Mouse (Mus musculus): Measurements from ENCODE around the gene Ddx60.

Gene Ddx60

GRCm38 (mm10) chr8:61985703-61986475 lies 58.0 kb downstream of the Ddx60 start:
- no peak for DNase-seq (ENCODE audit: low read depth)

- DNase-seq (ENCODE audit: low read depth): no peak
Observed at GRCm38 (mm10) chr8:61989464-61989863, 61.6 kb downstream of the Ddx60 start.

GRCm38 (mm10) chr8:61992796-61993195 lies 64.9 kb downstream of the Ddx60 start:
- no peak for DNase-seq (ENCODE audit: low read depth)

DNA sequence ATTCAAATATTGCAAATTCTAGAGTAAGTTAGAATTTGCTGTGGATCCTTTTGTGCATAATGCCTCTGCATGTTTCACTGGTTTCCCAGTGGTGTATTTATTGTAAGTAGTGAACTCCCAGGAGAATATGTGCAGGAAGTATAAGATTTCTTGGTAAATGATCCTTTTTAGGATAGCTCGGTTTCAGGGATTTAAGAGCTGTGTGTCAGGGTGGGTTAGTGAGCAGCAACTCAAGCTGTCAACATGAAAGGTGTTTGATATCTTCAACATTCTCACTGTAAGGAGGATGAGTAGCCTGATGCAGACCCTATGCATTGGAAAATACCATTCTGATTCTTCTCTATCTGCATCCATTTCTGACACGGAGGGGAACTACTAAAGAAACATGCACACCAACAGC lies 69.2 kb downstream of the Ddx60 start:
- no peak for DNase-seq (ENCODE audit: low read depth)

DNA sequence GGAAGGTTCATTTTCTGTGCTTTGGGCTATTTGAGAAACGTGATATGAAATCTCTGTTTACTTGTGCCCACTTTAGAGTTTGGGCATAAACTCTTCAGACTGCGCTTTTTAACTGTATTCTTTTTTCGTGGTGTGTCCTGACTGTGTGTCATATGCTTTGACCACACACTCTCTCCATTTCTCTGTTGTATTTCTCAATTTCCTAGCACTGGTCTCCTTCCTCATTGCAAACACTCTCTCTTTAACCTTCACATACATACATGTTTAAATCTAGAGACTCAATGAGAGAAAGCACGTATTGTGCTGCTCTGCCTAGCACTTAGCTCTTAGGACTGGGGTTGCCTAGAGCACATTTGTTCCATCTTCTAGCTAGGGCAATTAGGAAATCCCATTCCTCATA lies 86.3 kb downstream of the Ddx60 start:
- no peak for DNase-seq (ENCODE audit: low read depth)

DNA sequence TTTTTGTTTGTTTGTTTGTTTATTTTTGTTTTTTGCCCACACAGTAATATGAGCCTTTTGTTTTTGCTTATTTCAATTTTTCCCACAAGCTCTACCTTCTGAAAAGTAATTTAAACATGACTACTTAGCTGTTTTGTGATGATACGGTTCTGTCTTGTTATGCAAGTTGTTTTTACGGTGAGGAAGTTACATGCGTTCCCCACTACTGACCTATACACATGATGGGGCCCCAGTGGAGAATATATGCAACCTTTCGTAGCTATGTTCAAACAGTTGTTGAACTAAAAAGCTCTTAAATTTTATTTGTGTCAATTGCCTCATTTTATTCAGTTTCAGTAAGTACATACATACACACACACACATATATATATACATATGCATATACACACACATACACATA lies 86.7 kb downstream of the Ddx60 start:
- DNase-seq (ENCODE audit: low read depth): no peak

DNA sequence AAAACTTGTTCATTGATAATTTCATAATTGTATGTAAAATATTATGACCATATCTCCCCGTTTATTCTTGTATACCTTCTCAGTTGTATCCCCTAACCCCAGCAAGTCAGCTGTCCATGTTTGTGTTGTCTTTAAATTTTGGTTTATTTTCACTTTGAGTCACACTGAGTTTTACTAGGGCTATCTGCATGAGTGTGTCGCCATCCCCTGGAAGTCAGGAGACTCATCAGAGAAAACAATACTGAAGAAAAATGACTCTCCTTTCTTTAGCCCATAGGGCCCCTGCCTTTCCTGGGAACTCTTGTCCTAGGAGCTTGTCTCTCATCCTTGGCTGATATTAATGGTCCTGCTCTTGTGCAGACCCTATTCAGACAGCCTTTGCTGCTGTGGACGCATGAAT lies 106.5 kb downstream of the Ddx60 start:
- no peak for DNase-seq (ENCODE audit: low read depth)

DNA sequence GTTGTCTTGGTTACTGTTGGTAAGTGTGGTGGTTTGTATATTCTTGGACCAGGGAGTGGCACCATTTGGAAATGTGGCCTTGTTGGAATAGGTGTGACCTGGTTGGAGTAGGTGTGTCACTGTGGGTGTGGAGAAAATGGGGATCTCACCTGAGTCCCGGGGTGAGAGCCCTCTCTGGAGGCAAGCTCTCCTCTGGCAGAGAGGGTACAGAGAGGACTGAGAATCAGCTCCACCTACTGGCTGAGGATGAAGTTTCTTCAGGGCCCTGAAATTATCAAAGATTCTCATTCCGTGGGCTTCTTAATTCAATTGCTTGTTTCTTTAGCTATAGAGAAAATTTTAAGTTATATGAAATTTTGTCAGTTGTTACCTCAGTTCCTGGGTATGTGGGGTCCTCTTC lies 118.9 kb downstream of the Ddx60 start:
- DNase-seq (ENCODE audit: low read depth): no peak

DNA sequence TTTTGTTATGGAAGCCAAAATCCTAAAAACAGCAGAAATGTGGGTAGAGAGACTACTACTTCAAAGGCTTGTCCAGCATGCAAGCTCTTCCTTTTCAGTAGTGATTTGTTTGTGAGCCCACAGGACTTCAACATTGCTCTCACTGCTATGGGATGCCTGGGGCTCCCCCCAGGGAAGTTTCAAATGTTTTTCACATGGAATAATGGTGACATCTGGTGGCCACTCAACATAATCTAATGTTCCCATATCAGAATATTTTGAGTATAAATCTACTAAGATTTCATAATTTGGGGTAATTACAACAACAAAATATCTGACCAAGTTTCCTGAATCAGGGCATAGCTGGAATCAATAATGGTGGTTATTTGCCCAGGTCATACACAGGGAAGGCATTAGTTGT lies 132.5 kb downstream of the Ddx60 start:
- DNase-seq (ENCODE audit: low read depth): no peak

- DNase-seq (ENCODE audit: low read depth): no peak
Observed at GRCm38 (mm10) chr8:62068305-62068704, 140.4 kb downstream of the Ddx60 start.

DNA sequence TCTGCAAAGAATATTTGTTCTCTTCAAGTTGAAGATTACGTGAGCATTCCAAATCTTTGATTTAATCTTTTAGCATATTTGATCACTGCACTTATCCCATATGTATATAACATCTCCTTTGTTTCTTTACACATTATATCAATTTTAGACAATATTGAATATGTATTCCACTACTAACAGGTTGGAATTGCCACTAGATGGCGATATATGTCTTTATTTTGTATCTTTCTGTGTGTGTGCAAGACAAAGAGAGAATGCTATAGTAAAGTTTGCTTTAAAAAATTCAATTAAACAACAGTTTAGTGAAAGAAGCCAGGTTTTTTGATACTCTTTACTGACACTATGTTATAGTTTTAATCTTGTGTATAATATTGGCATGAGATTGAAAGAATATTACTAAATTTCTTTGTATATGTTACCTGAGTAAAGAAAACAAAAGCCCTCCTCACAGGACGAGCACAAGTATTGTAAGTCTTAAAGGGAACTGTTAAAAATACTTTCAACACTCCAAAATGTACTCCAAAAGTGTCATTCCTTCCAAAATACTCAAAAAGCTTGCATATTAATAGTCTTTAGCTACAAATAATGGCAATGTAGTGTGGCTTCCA lies 152.4 kb downstream of the Ddx60 start:
- no peak for DNase-seq (ENCODE audit: low read depth)

DNA sequence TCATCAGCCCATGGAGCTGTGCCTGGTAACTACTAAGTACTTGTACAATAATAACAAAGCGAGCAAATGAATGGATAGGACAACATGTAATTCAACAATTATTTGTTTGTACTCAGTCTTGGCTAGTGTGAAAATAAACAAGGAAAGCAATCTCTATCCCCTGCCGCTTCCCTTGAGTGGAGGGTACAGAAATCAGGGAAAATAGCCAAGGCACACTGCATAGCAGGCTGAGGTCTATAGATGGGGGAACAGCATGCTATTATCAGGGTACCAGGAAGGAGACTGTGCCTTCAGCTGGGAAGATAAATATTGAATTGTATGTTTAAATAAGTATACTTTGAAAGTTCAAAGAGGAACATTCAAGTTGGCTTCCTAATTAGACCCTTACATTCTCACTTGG lies 153.9 kb downstream of the Ddx60 start:
- no peak for DNase-seq (ENCODE audit: low read depth)

Data from c-Kit-positive CD71-negative TER-119-negative erythroid progenitor cells, embryonic 14.5 days (primary cell).